Mouse (Mus musculus) intestine, embryonic 14.5 days (tissue): ENCODE measurements at regions not wholly inside any gene's neighbourhood (a gene's known extent, or its start where the extent isn't known, plus 50 kb on each side); places are given as distances from the start of the nearest gene placed in this dataset.

Source experiments
- ATAC-seq: fragments of 200-750 bp; cut with Nextera tagmentation; replicated peaks from 2 replicates; pipeline ENCODE4 v1.8.0; 2017; ENCODE audit warnings: low read depth, moderate number of reproducible peaks, moderate TSS enrichment, moderate library complexity; ENCODE audit not compliant: low FRiP score, low TSS enrichment
- DNase-seq: peaks from one replicate; pipeline ENCODE4 v3.0.0-alpha.2; 2018; ENCODE audit warnings: low spot score
- H3K27ac ChIP-seq: fragments of 300-500 bp; sonication (generic); 2 replicates; pipeline ENCODE4 v1.5.1; 2014; ENCODE audit warnings: low read depth, mild to moderate bottlenecking, control low read depth
- H3K27me3 ChIP-seq: fragments of 300-500 bp; sonication (generic); replicated peaks from 2 replicates; pipeline ENCODE4 v1.6.1; 2014; ENCODE audit warnings: low read length, control low read depth; ENCODE audit not compliant: control insufficient read depth, insufficient read depth
- H3K36me3 ChIP-seq: fragments of 300-500 bp; sonication (generic); 2 replicates; pipeline ENCODE4 v1.6.1; 2014; ENCODE audit warnings: low read length, control low read depth; ENCODE audit not compliant: control insufficient read depth, insufficient read depth
- H3K4me1 ChIP-seq: fragments of 300-500 bp; sonication (generic); replicated peaks from 2 replicates; pipeline ENCODE4 v1.6.1; 2014; ENCODE audit warnings: low read length, control low read depth, mixed read lengths; ENCODE audit not compliant: control insufficient read depth, insufficient read depth
- H3K4me2 ChIP-seq: fragments of 300-500 bp; sonication (generic); 2 replicates; pipeline ENCODE4 v1.6.1; 2014; ENCODE audit warnings: low read length
- H3K4me3 ChIP-seq: fragments of 300-500 bp; sonication (generic); 2 replicates; pipeline ENCODE4 v1.5.1; 2014; ENCODE audit warnings: low read depth, low read length, control low read depth, mixed read lengths
- H3K9ac ChIP-seq: fragments of 300-500 bp; sonication (generic); 2 replicates; pipeline ENCODE4 v1.6.1; 2014; ENCODE audit warnings: mild to moderate bottlenecking, low read length
- H3K9me3 ChIP-seq: fragments of 300-500 bp; sonication (generic); 2 replicates; pipeline ENCODE4 v1.6.1; 2016; ENCODE audit warnings: low read length, control low read depth; ENCODE audit not compliant: control insufficient read depth
- WGBS: fragments of 180-500 bp; shearing (Covaris S2); extraction: QIAGEN DNeasy Blood & Tissue Kit; methylation state at CpG from one replicate; pipeline ENCODE4 v1.1.7; 2014; 5-methylcytosine and 5-hydroxymethylcytosine counted together

DNA sequence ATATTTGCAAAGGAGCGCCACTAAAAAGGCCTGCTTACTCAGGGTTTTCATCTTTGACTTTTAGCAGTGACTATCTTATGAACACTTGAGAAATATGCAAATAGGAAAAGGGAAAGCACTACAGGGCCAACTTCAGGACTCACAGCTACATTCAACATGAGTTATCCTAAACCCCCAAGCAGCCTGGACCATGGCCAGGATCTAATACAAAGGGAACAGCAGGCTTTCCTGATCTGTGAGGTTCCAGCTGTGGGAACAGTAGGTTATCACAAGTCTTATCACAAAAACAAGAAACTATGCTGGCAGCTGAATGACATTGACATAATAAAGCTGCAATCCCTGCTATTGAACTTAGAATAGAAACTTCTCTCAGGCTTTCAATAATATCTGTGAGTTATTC, 317.4 kb upstream of the Slc35b3 start:
- WGBS, result 89% methylated on average over 1 of the region's 1 CpGs

DNA sequence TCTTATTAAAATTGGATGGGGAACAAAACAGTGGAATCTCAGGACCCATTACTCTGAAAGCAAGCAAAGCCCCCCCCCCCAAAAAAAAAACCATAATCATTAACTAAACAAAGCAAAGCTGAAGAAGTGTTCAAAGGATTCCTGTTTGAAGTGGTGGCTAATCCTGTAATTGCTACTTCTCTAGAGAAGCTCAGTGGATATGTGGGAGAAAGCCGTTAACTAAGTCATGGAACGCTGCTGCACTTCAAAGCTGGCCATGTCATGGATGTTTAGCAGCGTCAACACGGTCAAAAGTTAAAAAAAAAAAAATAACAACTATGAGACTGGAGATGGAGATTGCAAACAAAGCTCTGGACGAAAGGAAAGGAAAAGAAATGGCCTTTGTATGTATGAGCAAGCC, 305.3 kb upstream of the Slc35b3 start:
- ATAC-seq (no peak), DNase-seq (no peak)
- Histone ChIP-seq H3K4me1 (no peaks in the 10 kb centered on the region), H3K4me3 (no peak overlapping the region), H3K9ac (no peak overlapping the region), H3K27me3 (no peaks in the 10 kb centered on the region), H3K9me3 (no peaks in the 10 kb centered on the region), H3K27ac (no peak overlapping the region), H3K36me3 (no peaks in the 10 kb centered on the region), H3K4me2 (no peak overlapping the region)
- WGBS, result 68% methylated on average over 5 of the region's 5 CpGs

More for the DNA sequence above, 317.4 kb upstream of the Slc35b3 start:
- ATAC-seq (no peak), DNase-seq (no peak)
- H3K27ac ChIP-seq, result no peak overlapping the region
- no peaks in the 10 kb centered on the region for H3K36me3 ChIP-seq
- no peaks in the 10 kb centered on the region for H3K4me1 ChIP-seq
- H3K27me3 ChIP-seq, result no peaks in the 10 kb centered on the region
- H3K9me3 ChIP-seq, result no peaks in the 10 kb centered on the region
- no peak overlapping the region for H3K4me3 ChIP-seq
- H3K9ac ChIP-seq, result no peak overlapping the region
- H3K4me2 ChIP-seq, result no peak overlapping the region

DNA sequence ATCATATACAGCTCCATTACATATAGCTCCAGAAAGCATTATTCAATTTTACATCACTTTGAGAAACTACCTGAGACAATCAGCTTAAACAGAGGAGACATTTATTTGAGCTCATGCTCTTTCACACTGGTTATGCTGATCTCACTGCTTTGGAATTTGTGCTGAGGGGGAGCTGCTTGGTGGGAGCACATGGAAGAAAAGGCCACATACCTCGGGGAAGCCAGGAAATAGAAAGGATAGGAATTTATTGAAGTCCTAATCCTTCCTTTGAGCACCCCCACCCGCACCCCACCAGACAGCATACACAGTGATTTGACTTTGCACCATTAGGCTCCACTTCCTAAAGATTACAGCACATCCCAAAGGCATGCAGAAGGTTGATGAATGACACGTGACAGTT, 296.0 kb upstream of the Slc35b3 start:
- no peaks in the 10 kb centered on the region for H3K36me3 ChIP-seq
- no peak overlapping the region for H3K9ac ChIP-seq
- no peak overlapping the region for H3K27ac ChIP-seq
- ATAC-seq, result no peak
- 39% methylated on average over 3 of the region's 3 CpGs for WGBS
- H3K4me3 ChIP-seq, result no peak overlapping the region
- no peaks in the 10 kb centered on the region for H3K4me1 ChIP-seq
- H3K9me3 ChIP-seq, result no peaks in the 10 kb centered on the region
- no peak for DNase-seq
- H3K4me2 ChIP-seq, result no peak overlapping the region
- H3K27me3 ChIP-seq, result no peaks in the 10 kb centered on the region

GRCm38 (mm10) chr13:39255338-39255737, 294.7 kb upstream of the Slc35b3 start:
- Histone ChIP-seq H3K4me2 (no peak overlapping the region), H3K27me3 (no peaks in the 10 kb centered on the region), H3K9ac (no peak overlapping the region), H3K27ac (no peak overlapping the region), H3K4me3 (no peak overlapping the region), H3K36me3 (no peaks in the 10 kb centered on the region), H3K4me1 (no peaks in the 10 kb centered on the region), H3K9me3 (no peaks in the 10 kb centered on the region)
- 65% methylated on average over 3 of the region's 3 CpGs for WGBS
- DNase-seq (no peak), ATAC-seq (no peak)

GRCm38 (mm10) chr13:39252591-39252990, 291.9 kb upstream of the Slc35b3 start:
- Histone ChIP-seq H3K27me3 (no peaks in the 10 kb centered on the region), H3K4me1 (no peaks in the 10 kb centered on the region), H3K27ac (no peak overlapping the region), H3K4me2 (no peak overlapping the region), H3K9me3 (no peaks in the 10 kb centered on the region), H3K4me3 (no peak overlapping the region), H3K36me3 (no peaks in the 10 kb centered on the region), H3K9ac (no peak overlapping the region)
- ATAC-seq (no peak), DNase-seq (no peak)
- 95% methylated on average over 3 of the region's 3 CpGs for WGBS

DNA sequence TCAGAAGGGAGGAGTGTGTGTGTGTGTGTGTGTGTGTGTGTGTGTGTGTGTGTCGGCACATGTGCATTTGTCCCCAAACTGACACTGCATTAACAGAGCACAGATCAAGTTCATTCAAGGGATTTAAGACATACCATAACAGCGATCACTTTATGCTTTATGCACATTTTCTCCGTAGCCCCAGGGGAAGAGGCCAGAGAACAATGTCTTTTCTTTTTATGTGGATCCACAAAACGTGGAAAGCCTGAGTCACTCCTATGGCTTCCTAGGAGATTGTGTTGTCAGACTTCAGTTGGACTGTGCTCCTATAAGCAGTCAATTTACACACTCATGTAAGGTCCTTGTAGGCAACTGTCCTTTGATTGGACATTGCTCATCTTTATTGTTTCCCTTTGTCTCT, 289.4 kb upstream of the Slc35b3 start:
- Histone ChIP-seq H3K4me3 (no peak overlapping the region), H3K4me2 (no peak overlapping the region)

GRCm38 (mm10) chr13:39226829-39227228, 266.2 kb upstream of the Slc35b3 start:
- ATAC-seq, result no peak

More for the DNA sequence above, 289.4 kb upstream of the Slc35b3 start:
- no peaks in the 10 kb centered on the region for H3K27me3 ChIP-seq
- 78% methylated on average over 4 of the region's 4 CpGs for WGBS
- H3K27ac ChIP-seq, result no peak overlapping the region
- H3K36me3 ChIP-seq, result no peaks in the 10 kb centered on the region
- ATAC-seq (no peak), DNase-seq (no peak)
- H3K9me3 ChIP-seq, result no peaks in the 10 kb centered on the region
- no peaks in the 10 kb centered on the region for H3K4me1 ChIP-seq
- no peak overlapping the region for H3K9ac ChIP-seq

GRCm38 (mm10) chr13:39225651-39226050, 265.0 kb upstream of the Slc35b3 start:
- no peaks in the 10 kb centered on the region for H3K9me3 ChIP-seq
- no peaks in the 10 kb centered on the region for H3K36me3 ChIP-seq
- no peaks in the 10 kb centered on the region for H3K27me3 ChIP-seq
- H3K9ac ChIP-seq, result no peak overlapping the region
- DNase-seq (no peak), ATAC-seq (no peak)
- H3K4me3 ChIP-seq, result no peak overlapping the region
- WGBS, result 67% methylated on average over 6 of the region's 6 CpGs
- no peak overlapping the region for H3K27ac ChIP-seq
- no peaks in the 10 kb centered on the region for H3K4me1 ChIP-seq
- H3K4me2 ChIP-seq, result no peak overlapping the region

More at GRCm38 (mm10) chr13:39226829-39227228, 266.2 kb upstream of the Slc35b3 start:
- Histone ChIP-seq H3K4me3 (no peak overlapping the region), H3K36me3 (no peaks in the 10 kb centered on the region), H3K27ac (no peak overlapping the region), H3K4me1 (no peaks in the 10 kb centered on the region), H3K27me3 (no peaks in the 10 kb centered on the region), H3K9ac (no peak overlapping the region), H3K9me3 (no peaks in the 10 kb centered on the region), H3K4me2 (no peak overlapping the region)
- 80% methylated on average over 4 of the region's 4 CpGs for WGBS
- no peak for DNase-seq

DNA sequence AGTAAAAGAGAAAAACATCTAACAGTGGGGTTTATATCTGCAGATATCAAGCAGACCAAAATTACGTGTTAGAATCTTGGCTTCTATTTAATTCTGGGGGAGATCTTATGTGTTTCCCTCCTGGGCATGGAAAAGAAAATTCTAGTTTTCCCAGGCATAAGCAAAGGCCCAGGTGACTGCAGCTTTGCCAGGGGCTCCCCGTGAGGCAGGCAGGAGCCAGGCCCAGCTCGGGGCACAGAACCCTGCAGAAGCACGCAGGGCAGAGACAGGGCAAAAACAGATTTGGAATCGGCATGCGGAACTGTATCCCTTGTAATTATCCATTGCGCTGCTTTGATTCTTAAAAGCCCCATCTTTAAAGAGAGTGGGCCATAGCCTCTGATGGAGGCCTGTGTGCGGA, 250.4 kb upstream of the Slc35b3 start:
- Histone ChIP-seq H3K4me2 (no peak overlapping the region), H3K4me3 (no peak overlapping the region), H3K27me3 (no peaks in the 10 kb centered on the region), H3K9ac (no peak overlapping the region), H3K4me1 (no peaks in the 10 kb centered on the region), H3K27ac (no peak overlapping the region), H3K36me3 (no peaks in the 10 kb centered on the region), H3K9me3 (no peaks in the 10 kb centered on the region)
- WGBS, result 87% methylated on average over 8 of the region's 8 CpGs
- DNase-seq (no peak), ATAC-seq (no peak)
